Mouse (Mus musculus): ENCODE measurements at regions not wholly inside any gene's neighbourhood (a gene's known extent, or its start where the extent isn't known, plus 50 kb on each side); places are given as distances from the start of the nearest gene placed in this dataset.

DNA sequence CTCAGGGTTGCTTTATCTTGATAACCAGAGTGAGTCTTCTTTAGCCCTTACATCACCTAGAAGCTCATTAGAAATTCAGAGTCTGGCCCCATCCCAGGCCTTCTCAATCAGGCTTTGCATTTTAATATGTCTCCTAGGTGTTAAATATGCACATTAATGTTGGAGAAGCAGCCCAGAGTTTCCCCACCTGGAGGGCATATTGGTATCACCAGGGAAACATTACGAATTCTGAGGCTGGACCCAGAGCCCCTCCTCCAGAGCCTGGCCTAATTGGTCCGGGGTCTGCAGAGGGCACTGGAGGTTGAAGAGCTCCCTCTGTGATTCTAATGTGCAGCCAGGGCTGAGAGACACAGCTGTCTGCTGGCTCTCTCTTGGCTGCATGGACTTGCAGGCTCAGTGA lies 478.1 kb downstream of the Fut8 start:
- TF ChIP-seq CTCF (IDR thresholded peaks at IDR 0.05) (no peak), POLR2A (IDR thresholded peaks at IDR 0.05; ENCODE audit: insufficient read depth, low read depth, low read length) (no peak)

All from heart, adult 2 months (tissue).